Mouse (Mus musculus): ENCODE measurements around the gene Nkx2-5. TPM values are rescaled to one million over a fixed set of nuclear protein-coding genes. Genes with fewer than 3 reads are reported as not detected.

Nkx2-5 gene
- polyA plus RNA-seq, 1 experiment, result not detected

DNA sequence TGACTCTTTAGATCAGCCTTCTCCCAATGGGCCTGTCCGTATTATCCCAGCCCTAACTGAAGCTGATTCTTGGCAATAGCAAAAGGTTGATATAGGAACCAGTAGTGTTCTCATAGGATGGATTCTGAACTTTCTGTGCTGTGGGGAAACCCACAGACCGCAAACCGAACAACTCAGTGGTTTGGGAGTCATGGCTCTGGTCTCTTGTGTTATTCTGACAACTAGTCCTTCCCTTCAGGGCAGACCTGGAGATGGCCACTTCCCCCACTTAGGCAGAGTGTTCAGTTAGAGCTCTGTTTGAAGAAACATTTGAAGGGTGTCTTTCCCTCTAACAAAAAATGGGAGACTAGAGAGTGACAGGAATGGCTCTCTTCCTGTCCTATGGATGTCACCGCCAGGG is 7.5 kb upstream of the Nkx2-5 start:
- 26% methylated on average over 4 of the region's 4 CpGs for WGBS
- no peak for DNase-seq (ENCODE audit: low read depth, low spot score)

GRCm38 (mm10) chr17:26851136-26851460 is 6.3 kb upstream of the Nkx2-5 start:
- 20% methylated on average over 8 of the region's 8 CpGs for WGBS
- DNase-seq (ENCODE audit: low read depth, low spot score), result no peak

DNA sequence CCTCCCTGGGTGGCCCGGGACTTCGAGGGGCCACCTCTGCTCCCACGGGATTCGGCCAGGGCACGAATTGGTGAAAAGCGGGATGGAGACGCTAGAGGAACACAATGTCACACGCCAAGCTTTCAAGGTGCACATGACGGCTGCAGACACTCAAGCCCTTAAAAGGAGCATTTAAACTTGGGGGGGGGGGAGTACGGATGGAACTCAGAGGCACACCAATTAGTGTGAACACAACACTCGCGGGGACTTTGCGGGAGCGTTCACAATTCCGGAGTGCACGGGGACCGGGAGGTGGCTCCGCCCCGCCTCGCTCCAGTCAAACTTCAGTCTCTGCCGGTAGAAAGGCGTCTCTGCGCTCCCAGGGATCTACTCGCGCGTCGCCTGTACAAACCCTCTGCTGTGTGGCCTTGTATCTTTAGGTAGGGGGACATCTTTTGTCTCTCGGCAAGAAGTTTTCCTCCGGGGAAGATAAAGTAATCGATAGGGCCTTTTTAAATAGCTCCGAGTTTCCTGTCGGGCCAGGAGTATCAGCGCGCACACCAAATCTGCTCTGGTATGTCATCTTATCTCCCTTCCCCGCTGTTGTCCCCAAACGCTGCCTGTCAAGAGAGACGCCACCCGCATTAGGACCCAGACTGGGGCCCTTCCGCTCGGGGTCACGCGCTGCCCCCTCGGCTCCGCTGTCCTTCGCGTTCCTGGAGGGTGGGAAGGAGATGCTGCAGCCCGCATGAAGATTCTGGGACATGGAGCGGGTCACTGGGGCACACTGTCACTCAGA is 5.7 kb upstream of the Nkx2-5 start:
- no peak for DNase-seq (ENCODE audit: low read depth, low spot score)
- WGBS, result 2% methylated on average over 48 of the region's 48 CpGs

DNA sequence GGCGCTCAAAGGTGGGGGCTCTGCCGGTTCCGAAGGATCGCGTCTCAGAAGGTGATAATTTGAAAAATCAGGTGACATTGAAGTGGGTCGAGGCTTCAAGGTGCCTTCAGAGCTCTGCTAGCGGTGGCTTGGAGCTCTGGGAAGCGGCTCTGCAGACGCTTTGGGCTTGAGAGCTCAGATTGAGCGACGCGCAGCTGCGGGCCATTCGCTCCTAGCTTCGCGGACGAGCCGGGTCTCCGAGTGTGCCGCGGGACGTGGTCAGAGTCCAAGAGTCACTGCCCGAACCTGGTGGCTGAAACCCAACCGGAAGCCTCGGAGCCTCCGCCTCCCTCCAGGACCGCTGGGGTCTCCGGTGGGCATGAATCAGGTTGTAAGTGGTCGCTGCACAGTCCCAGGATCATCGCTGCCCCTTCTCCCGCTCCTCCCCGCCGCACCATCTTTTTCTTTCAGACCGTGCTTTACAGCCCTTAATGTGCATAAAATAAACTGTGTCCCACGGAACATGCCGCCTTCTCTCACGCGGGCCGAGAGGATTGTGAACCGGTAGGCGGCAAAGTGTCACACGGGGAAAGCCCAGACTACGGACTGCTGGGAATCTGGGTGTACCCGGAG is 5.0 kb upstream of the Nkx2-5 start:
- no peak for DNase-seq (ENCODE audit: low read depth, low spot score)
- 1% methylated on average over 44 of the region's 44 CpGs for whole genome bisulfite sequencing

DNA sequence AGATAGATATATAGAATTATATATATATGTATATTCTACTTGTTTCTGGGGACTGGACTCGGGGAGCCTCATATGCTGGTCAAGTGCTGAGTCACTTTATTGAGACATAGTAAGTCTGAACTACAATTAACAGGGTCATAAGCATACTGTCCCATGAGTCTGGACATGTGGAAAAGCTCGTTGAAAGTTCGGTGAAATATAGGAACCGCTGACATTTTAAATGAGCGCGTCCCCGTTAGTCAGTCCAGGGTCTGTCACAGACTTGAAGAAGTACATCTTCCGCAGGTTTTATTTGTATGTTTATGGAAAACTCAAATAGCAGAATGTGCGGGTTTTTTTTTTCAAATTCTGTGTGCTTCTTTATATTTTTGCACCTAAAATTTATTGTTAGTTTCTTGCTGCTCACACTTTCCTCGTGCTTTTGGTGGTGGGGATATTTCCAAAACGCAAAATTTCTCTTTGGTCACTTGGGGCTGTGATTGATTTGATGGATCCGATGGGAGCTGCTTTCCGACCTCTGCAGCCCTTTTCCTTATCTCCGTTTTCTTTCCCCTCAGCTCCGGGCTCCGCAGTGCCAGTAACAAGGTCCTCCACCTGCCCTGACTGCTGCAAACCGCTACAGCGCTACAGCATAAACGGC is 4.4 kb upstream of the Nkx2-5 start:
- 9% methylated on average over 19 of the region's 19 CpGs for WGBS

DNA sequence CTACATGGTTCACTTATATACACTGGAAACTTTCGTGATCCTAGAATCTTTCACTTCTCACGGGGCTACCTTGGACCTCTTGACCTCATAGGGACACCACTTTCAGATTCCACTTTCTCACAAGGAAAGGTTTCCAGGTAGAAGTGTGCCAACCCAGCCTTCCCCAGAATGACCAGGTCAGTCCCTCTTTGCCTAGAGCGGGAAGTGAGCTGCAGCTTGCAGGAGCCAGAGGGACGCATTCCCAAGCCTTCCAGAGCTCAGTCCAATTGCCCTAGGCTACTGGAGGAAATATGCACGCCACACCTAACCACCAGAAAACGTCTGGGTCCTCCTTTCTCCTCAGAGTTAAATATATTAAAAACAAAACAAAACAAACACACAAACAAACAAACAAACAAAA is 3.4 kb upstream of the Nkx2-5 start:
- DNase-seq (ENCODE audit: low read depth, low spot score), result no peak
- 7% methylated on average over 6 of the region's 6 CpGs for WGBS

More for the DNA sequence above, 4.4 kb upstream of the Nkx2-5 start:
- DNase-seq (ENCODE audit: low read depth, low spot score), result no peak

DNA sequence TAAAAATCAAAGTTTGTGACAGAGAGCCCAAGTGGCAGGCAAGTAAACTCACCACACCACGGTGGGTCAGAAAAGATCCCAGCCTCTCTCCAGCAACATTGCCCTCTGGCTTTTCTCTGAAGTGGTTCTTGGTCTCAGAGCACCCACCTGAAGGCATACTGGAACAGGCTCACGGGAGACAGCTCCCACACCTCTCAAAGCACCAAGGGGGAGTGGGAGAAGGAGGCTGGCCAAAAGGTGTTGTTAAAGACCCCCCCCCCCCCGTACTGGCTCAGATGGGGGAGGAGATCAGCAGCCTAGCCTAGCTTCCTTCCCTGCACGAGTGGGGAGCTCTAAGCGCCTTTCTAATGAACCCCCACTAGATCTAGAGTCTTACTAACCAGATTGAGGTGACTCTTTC is 3.0 kb upstream of the Nkx2-5 start:
- 3% methylated on average over 5 of the region's 5 CpGs for WGBS
- DNase-seq (ENCODE audit: low read depth, low spot score), result no peak

DNA sequence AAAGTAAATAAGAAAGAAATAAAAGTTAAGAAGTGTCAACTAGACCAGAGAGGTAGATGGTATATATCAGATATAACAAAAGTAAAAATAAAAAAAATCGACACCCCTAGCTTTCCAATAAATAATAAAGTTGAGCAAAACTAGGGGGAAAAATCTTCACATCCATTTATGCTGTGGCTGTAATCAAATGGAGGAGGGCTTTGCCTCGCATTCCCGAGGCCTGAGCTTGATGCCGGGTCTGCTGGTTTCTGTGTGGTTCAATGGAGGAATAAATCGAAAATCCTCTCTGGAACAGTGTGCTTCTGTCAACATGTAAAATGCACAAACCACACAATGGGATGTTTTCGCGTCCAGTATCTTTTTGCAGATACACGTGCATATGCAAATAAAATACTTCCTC is 1.6 kb upstream of the Nkx2-5 start:
- 16% methylated on average over 8 of the region's 8 CpGs for WGBS
- DNase-seq (ENCODE audit: low read depth, low spot score), result no peak

DNA sequence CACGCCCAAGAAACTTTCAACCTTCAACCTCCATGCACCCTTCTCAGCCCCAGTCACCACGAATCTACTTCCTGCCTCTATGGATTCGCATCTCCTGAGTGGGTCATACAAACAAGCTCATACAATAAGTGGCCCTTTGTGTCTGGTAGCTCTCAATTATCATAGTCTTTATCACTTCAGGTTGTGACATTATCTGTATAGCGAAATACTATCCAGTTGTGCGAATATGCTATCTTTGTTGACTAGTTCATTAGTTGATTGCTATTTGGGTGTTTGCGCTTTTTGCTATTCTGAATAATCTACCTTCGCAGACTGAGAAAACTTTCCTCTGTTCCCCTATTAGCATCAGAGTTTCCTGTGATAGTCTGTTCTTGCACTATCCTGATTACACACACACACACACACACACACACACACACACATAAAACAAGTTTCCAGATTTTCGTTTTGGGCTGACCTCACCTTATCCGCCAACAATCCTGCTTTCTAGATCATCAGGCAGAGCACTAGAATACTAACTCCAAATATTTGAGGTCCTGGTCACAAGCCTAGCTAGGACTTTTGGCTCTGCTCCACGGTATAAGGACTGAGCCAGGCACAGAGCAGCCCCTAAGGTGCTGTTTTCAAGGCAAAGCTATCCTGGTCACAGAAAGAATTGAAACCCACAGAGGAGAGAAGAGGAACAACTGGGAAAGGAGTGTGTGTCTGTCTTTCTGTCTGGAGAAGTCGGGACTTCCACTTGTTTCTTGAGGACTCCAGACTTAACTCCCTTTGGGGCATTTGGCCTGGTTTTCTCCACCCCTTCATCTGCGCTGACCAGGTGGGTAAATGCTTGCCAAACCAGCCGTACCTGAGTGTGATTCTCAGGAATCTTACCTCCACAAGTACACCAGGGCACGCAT is 591 bp upstream of the Nkx2-5 start:
- no peak for DNase-seq (ENCODE audit: low read depth, low spot score)
- WGBS, result 9% methylated on average over 14 of the region's 14 CpGs

- DNase-seq (ENCODE audit: low read depth, low spot score), result no peak
- 3% methylated on average over 36 of the region's 36 CpGs for WGBS
Observed at GRCm38 (mm10) chr17:26844371-26844851, 398 bp downstream of the Nkx2-5 start.

GRCm38 (mm10) chr17:26843696-26844236 is 1.0 kb downstream of the Nkx2-5 start:
- 6% methylated on average over 7 of the region's 7 CpGs for WGBS
- DNase-seq (ENCODE audit: low read depth, low spot score), result no peak

DNA sequence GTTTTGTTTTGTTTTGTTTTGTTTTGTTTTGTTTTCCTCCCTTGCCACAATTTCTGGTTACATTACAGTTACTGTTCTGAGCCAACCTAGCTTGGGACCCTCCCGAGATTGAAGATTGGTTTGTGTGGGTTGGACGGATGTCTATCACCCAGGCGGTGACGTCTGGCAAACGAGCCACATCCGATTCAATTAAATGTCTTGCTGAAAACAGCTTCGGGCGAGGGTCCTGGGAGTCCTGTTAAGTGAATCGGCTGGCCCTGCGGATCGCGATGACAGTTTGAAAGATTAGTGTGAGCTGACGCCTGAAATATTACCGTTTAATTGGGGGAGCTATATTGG is 1.6 kb downstream of the Nkx2-5 start:
- 8% methylated on average over 14 of the region's 14 CpGs for WGBS
- no peak for DNase-seq (ENCODE audit: low read depth, low spot score)

GRCm38 (mm10) chr17:26842431-26843228 is 2.2 kb downstream of the Nkx2-5 start:
- 18% methylated on average over 9 of the region's 9 CpGs for WGBS
- DNase-seq (ENCODE audit: low read depth, low spot score), result no peak

DNA sequence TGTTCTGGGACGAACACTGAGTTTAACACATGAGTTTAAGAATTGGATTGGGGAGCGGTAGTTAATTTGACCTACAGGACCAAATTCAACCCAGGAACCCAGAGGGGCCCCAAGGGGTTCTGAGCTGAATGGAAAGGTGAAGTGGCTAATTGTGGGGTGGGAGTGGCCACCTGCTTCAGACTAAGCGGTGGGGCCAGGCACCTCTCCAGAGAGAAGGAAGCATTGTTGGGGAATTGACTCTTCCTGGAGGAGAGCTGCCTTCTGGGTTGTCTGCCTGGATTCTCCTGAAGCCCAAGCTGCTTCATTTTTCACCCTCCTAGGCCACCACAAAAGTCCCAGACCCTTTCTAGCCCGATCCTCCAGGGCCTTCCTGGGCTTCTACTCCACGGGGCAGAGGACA is 2.8 kb downstream of the Nkx2-5 start:
- no peak for DNase-seq (ENCODE audit: low read depth, low spot score)
- WGBS, result 8% methylated on average over 5 of the region's 5 CpGs

- 6% methylated on average over 48 of the region's 48 CpGs for WGBS
- no peak for DNase-seq (ENCODE audit: low read depth, low spot score)
Observed at GRCm38 (mm10) chr17:26840922-26841731, 3.7 kb downstream of the Nkx2-5 start.

DNA sequence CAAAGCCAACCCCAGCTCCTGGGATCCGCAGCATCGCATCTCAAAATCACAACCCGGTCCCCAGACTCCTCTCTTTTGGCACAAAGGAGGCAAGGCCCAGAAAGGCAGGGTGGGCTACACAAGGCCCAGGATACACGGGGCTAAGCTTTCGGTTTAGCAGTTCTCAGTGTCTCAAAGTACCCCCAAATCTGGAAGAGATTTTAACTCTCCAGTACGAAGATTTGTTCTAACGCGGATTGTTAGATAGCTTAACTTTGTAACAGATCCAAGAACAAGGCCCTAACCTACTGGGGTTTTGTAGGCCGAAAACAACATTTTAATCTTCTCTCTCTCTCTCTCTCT is 4.4 kb downstream of the Nkx2-5 start:
- no peak for DNase-seq (ENCODE audit: low read depth, low spot score)
- 20% methylated on average over 9 of the region's 9 CpGs for WGBS

DNA sequence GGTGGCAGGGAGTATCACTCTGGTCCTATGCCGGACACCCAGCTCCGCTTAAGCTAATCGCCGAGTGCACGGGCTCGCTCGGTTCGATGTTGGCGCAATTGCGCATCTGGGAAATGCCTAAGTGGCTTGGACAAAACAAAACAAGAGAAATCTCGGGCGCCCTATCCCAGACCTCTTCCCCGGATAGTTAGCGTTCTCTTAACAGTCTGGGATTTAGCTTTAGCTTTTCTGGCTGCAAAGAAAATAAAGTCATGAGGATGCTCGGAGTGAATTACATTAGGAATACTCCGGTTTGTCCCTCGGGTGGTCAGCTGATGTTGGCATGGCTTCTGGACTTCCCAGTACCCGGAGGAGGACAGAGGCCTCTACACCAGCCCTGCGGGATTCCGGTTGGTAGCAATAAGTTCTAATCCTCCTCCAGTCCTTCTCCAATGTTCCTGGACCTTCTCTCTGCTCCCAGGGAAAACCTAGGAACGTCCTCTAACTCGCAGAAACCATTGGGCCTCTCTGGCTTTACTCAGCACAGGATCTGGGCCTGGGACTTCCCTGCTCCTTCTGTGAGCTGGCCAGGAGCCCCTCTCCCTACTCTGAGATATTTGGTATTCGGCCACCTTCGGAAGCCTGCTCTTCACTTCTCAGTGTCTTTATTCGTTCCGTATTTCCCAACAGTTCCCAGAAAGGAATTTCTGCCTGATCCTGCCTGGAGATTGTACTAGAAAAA is 4.9 kb downstream of the Nkx2-5 start:
- no peak for DNase-seq (ENCODE audit: low read depth, low spot score)
- WGBS, result 6% methylated on average over 26 of the region's 26 CpGs
